ENCODE assay signal across 1 mouse cellular context in the genomic region with DNA sequence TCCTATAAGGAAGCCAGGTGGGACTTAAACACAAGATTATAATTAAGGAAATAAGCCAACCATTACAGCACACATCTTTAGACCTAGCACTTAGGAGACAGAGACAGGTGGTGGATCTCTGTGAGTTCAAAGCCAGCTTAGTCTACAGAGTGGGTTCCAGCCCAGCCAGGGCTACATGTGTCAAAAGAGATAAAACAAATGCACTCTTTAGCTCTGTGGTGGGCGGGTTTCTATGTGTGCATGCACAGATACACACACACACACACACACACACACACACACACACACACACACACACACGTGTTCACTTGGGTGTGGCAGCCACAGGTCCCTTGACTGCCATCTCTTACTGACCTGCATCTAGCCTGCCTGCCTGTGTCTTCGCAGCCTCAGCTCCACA.
TF ChIP-seq lines count a peak whose summit lies in the region.

No protein-coding gene starts in this region.

TF ChIP-seq in MEL, 35 proteins besides CTCF, POLR2A, EP300 and RAD21 (continued from another document):
- TF ChIP-seq CHD2 (IDR thresholded peaks at IDR 0.05; ENCODE audit: low read length) (no peak), USF1 (IDR thresholded peaks at IDR 0.05; ENCODE audit: low read depth, low read length) (peak; percentile 13; the same call in 1 of the 2 replicates)
